Mouse (Mus musculus) G1E (cell line): ENCODE measurements around the gene Trpm5. TPM values are rescaled to one million over a fixed set of nuclear protein-coding genes. Genes with fewer than 3 reads are reported as not detected.
A peak's percentile ranks its signal among the peaks of the same experiment; 100 is the strongest.

Experiments used
- ATAC-seq: 2 replicates; pipeline ENCODE4 v1.8.0; 2016; ENCODE audit warnings: mild to moderate bottlenecking; ENCODE audit not compliant: insufficient number of reproducible peaks, poor library complexity, low FRiP score, severe bottlenecking; ENCODE audit errors: extremely low read depth
- DNase-seq: peaks from one replicate; pipeline ENCODE4 v3.0.0; 2012; ENCODE audit warnings: low spot score
- H3K27me3 ChIP-seq: 2 replicates; pipeline ENCODE4 v1.6.1; 2012; ENCODE audit warnings: mild to moderate bottlenecking, low read length, inconsistent platforms; ENCODE audit not compliant: insufficient read depth
- H3K36me3 ChIP-seq: replicated peaks from 2 replicates; pipeline ENCODE3; 2012; ENCODE audit warnings: mild to moderate bottlenecking, inconsistent platforms
- H3K4me1 ChIP-seq: 2 replicates; pipeline ENCODE4 v1.6.1; 2012; ENCODE audit warnings: low read depth, low read length, inconsistent platforms, mixed read lengths; ENCODE audit not compliant: insufficient read depth
- H3K4me3 ChIP-seq: 2 replicates; pipeline ENCODE4 v1.5.1; 2012; ENCODE audit warnings: low read depth, mild to moderate bottlenecking, inconsistent platforms, low read length, moderate library complexity, mixed read lengths
- H3K9me3 ChIP-seq: replicated peaks from 2 replicates; pipeline ENCODE4 v1.6.1; 2012; ENCODE audit warnings: inconsistent platforms
- CTCF ChIP-seq: IDR thresholded peaks from 2 replicates; pipeline ENCODE4 v1.5.1; 2012; ENCODE audit warnings: low read depth, low read length, inconsistent platforms, mixed read lengths
- GATA1 ChIP-seq: IDR thresholded peaks from 2 replicates; pipeline ENCODE4 v1.6.1; 2012; ENCODE audit warnings: borderline replicate concordance, low read length, inconsistent platforms, mixed read lengths
- GATA2 ChIP-seq: IDR thresholded peaks from 2 replicates; pipeline ENCODE4 v1.6.1; 2012; ENCODE audit warnings: low read depth, low read length, inconsistent platforms, borderline replicate concordance
- POLR2AphosphoS5 ChIP-seq: IDR thresholded peaks from 2 replicates; pipeline ENCODE4 v1.6.1; 2012; ENCODE audit warnings: low read depth, low read length, inconsistent platforms; ENCODE audit not compliant: insufficient replicate concordance
- TAL1 ChIP-seq: conservative IDR thresholded peaks from 2 replicates; pipeline ENCODE4 v1.6.1; 2012; ENCODE audit warnings: low read depth, low read length, inconsistent platforms, mixed read lengths
- polyA plus RNA-seq: library from polyadenylated mRNA; stranded (reverse); fragments of >175 nt; gene quantifications from 2 replicates; pipeline ENCODE4 v1.2.3, GENCODE M21; 2012
- total RNA-seq, 2 experiments: library from RNA; stranded (forward) in 1 of 2; stranded (reverse) in 1 of 2; fragments of 200-1000 nt in 1 of 2; fragments of >200 nt in 1 of 2; fragmentation: Nextera tagmentation in 1 of 2; gene quantifications; 2 replicates each; pipeline ENCODE4 v1.2.3; 2014 to 2017

The Trpm5 gene
- total and polyA plus RNA-seq, 3 experiments = 0.33 TPM; not detected in 2

GRCm38 (mm10) chr7:143021356-143022164 lies 72.9 kb downstream of the Trpm5 start:
- TF ChIP-seq CTCF = no peak
- DNase-seq (no peak), ATAC-seq (no peak)
- no peak overlapping the region for H3K4me3 ChIP-seq
- H3K9me3 ChIP-seq = no peaks in the 10 kb centered on the region
- H3K4me1 ChIP-seq = peaks cover 38% of the 10 kb centered on the region
- peaks cover 61% of the 10 kb centered on the region for H3K36me3 ChIP-seq
- no peaks in the 10 kb centered on the region for H3K27me3 ChIP-seq

- Histone ChIP-seq H3K27me3 (no peaks in the 10 kb centered on the region), H3K4me1 (peaks cover 46% of the 10 kb centered on the region), H3K4me3 (no peak overlapping the region), H3K9me3 (no peaks in the 10 kb centered on the region), H3K36me3 (peaks cover 69% of the 10 kb centered on the region)
- ATAC-seq = no peak
- no peak for DNase-seq
- TF ChIP-seq POLR2AphosphoS5 = no peak
- TF ChIP-seq GATA2 = no peak
- TF ChIP-seq GATA1 = no peak
- no peak for TF ChIP-seq TAL1
Measured at GRCm38 (mm10) chr7:143020764-143021163, 73.7 kb downstream of the Trpm5 start.

- peaks cover 54% of the 10 kb centered on the region for H3K4me1 ChIP-seq
- ATAC-seq = no peak
- no peak for DNase-seq
- no peaks in the 10 kb centered on the region for H3K27me3 ChIP-seq
- peaks cover 76% of the 10 kb centered on the region for H3K36me3 ChIP-seq
- H3K4me3 ChIP-seq = no peak overlapping the region
- TF ChIP-seq GATA1 (no peak), POLR2AphosphoS5 (peak; percentile 80; the same call in 1 of the 2 replicates)
- no peaks in the 10 kb centered on the region for H3K9me3 ChIP-seq
Measured at GRCm38 (mm10) chr7:143020040-143020439, 74.4 kb downstream of the Trpm5 start.

Other genes with a start within 250 kb of the Trpm5 start
- not detected in 2 replicates for gene Th, start 163.5 kb downstream of the Trpm5 start, total RNA-seq (2014; fragmentation: Nextera tagmentation)
- not detected in 2 replicates for gene Th, start 163.5 kb downstream of the Trpm5 start, total RNA-seq (2017)
- not detected in 2 replicates for gene Th, start 163.5 kb downstream of the Trpm5 start, polyA plus RNA-seq
- not detected in 2 replicates for gene Ascl2, start 125.4 kb downstream of the Trpm5 start, total RNA-seq (2014; fragmentation: Nextera tagmentation)
- 0.12 TPM in 1 of 2 replicates, not detected in the other for gene Ascl2, start 125.4 kb downstream of the Trpm5 start, total RNA-seq (2017)
- not detected in 2 replicates for gene Ascl2, start 125.4 kb downstream of the Trpm5 start, polyA plus RNA-seq
- 104 and 119 TPM in 2 replicates for gene Tspan32, start 89.6 kb downstream of the Trpm5 start, total RNA-seq (2014; fragmentation: Nextera tagmentation)
- 247 and 297 TPM in 2 replicates for gene Tspan32, start 89.6 kb downstream of the Trpm5 start, total RNA-seq (2017)
- gene Tspan32, start 89.6 kb downstream of the Trpm5 start, polyA plus RNA-seq = 57.5 and 59.3 TPM in 2 replicates
- 166 and 192 TPM in 2 replicates for gene Cd81, start 41.9 kb downstream of the Trpm5 start, total RNA-seq (2014; fragmentation: Nextera tagmentation)
- 185 and 191 TPM in 2 replicates for gene Cd81, start 41.9 kb downstream of the Trpm5 start, total RNA-seq (2017)
- gene Cd81, start 41.9 kb downstream of the Trpm5 start, polyA plus RNA-seq = 152 and 187 TPM in 2 replicates
- 13.4 and 18.8 TPM in 2 replicates for gene Tssc4, start 25.4 kb downstream of the Trpm5 start, total RNA-seq (2014; fragmentation: Nextera tagmentation)
- gene Tssc4, start 25.4 kb downstream of the Trpm5 start, total RNA-seq (2017) = 25.0 and 36.3 TPM in 2 replicates
- 207 and 271 TPM in 2 replicates for gene Tssc4, start 25.4 kb downstream of the Trpm5 start, polyA plus RNA-seq
- gene Kcnq1, start 11.7 kb upstream of the Trpm5 start, total RNA-seq (2014; fragmentation: Nextera tagmentation) = not detected in 2 replicates
- 0.12 TPM in 1 of 2 replicates, not detected in the other for gene Kcnq1, start 11.7 kb upstream of the Trpm5 start, total RNA-seq (2017)
- not detected in 2 replicates for gene Kcnq1, start 11.7 kb upstream of the Trpm5 start, polyA plus RNA-seq